Mouse (Mus musculus): ENCODE results near the gene Dctd. TPM values are rescaled to one million over a fixed set of nuclear protein-coding genes. Genes with fewer than 3 reads are reported as not detected.

Dctd gene
- polyA plus RNA-seq, 1 experiment from 2014 or later: 22.6 TPM

GRCm38 (mm10) chr8:48199171-48199570 lies 100.3 kb downstream of the Dctd start:
- ATAC-seq (ENCODE audit: insufficient read depth, low FRiP score): no peak
- Histone ChIP-seq H3K9ac (ENCODE audit: low read length) (no peak overlapping the region), H3K36me3 (ENCODE audit: control insufficient read depth, insufficient read depth, low read length) (no peaks in the 10 kb centered on the region), H3K9me3 (replicated peaks; ENCODE audit: control insufficient read depth, low read length) (no peaks in the 10 kb centered on the region), H3K27ac (ENCODE audit: low read length) (no peak overlapping the region), H3K27me3 (ENCODE audit: control insufficient read depth, insufficient read depth, low read length) (no peaks in the 10 kb centered on the region), H3K4me2 (ENCODE audit: low read depth, low read length) (no peak overlapping the region), H3K4me1 (ENCODE audit: control insufficient read depth, insufficient read depth, low read length) (no peaks in the 10 kb centered on the region; the same call in 1 of the 2 replicates), H3K4me3 (replicated peaks; ENCODE audit: low read length) (no peak overlapping the region)
- WGBS: 90% methylated on average over 9 of the region's 9 CpGs

GRCm38 (mm10) chr8:48202632-48203031 lies 103.7 kb downstream of the Dctd start:
- Histone ChIP-seq H3K9ac (ENCODE audit: low read length) (no peak overlapping the region), H3K4me3 (replicated peaks; ENCODE audit: low read length) (no peak overlapping the region), H3K9me3 (replicated peaks; ENCODE audit: control insufficient read depth, low read length) (no peaks in the 10 kb centered on the region), H3K27ac (ENCODE audit: low read length) (no peak overlapping the region), H3K27me3 (ENCODE audit: control insufficient read depth, insufficient read depth, low read length) (no peaks in the 10 kb centered on the region), H3K4me1 (ENCODE audit: control insufficient read depth, insufficient read depth, low read length) (no peaks in the 10 kb centered on the region; the same call in 1 of the 2 replicates), H3K4me2 (ENCODE audit: low read depth, low read length) (no peak overlapping the region), H3K36me3 (ENCODE audit: control insufficient read depth, insufficient read depth, low read length) (no peaks in the 10 kb centered on the region)
- WGBS: 66% methylated on average over 3 of the region's 3 CpGs
- ATAC-seq (ENCODE audit: insufficient read depth, low FRiP score): no peak

Other genes with a start within 250 kb of the Dctd start
- gene Wwc2, start 108.2 kb upstream of the Dctd start, polyA plus RNA-seq (2015; fragmentation: Nextera tagmentation; extraction: Ambion mirVana): 7.2 and 8.0 TPM in 2 replicates

All from stomach, embryonic 16.5 days (tissue).